Mouse (Mus musculus) embryo, embryonic 11.5 days (tissue): Measurements from ENCODE around the gene Zfp69.

ENCODE experiments used
- DNase-seq: peaks from one replicate; pipeline ENCODE4 v3.0.0-alpha.2; 2012; ENCODE audit warnings: low read depth, low spot score

Zfp69 gene

GRCm38 (mm10) chr4:120924554-120925299, 26.8 kb downstream of the Zfp69 start, which contains the start of gene Exo5:
Gene Exo5, minus strand, starts transcription at chr4:120925017.
- DNase-seq: peak; percentile 86

GRCm38 (mm10) chr4:120921461-120921860, 30.0 kb downstream of the Zfp69 start:
- no peak for DNase-seq

GRCm38 (mm10) chr4:120914501-120914900, 37.0 kb downstream of the Zfp69 start:
- DNase-seq: no peak

GRCm38 (mm10) chr4:120913861-120914260, 37.6 kb downstream of the Zfp69 start:
- no peak for DNase-seq

- no peak for DNase-seq
Measured at GRCm38 (mm10) chr4:120913443-120913842, 38.1 kb downstream of the Zfp69 start.

GRCm38 (mm10) chr4:120912866-120913265, 38.6 kb downstream of the Zfp69 start:
- no peak for DNase-seq

- DNase-seq: no peak
Measured at GRCm38 (mm10) chr4:120911086-120911485, 40.4 kb downstream of the Zfp69 start.

GRCm38 (mm10) chr4:120909558-120910150, 41.8 kb downstream of the Zfp69 start:
- peak; percentile 67 for DNase-seq

GRCm38 (mm10) chr4:120905644-120906043, 45.9 kb downstream of the Zfp69 start:
- no peak for DNase-seq

- DNase-seq: no peak
Measured at GRCm38 (mm10) chr4:120904533-120904932, 47.0 kb downstream of the Zfp69 start.

GRCm38 (mm10) chr4:120895810-120896584, 55.5 kb downstream of the Zfp69 start:
- DNase-seq: no peak

GRCm38 (mm10) chr4:120895226-120895625, 56.3 kb downstream of the Zfp69 start:
- no peak for DNase-seq

GRCm38 (mm10) chr4:120894584-120894983, 56.9 kb downstream of the Zfp69 start:
- DNase-seq: no peak

GRCm38 (mm10) chr4:120893656-120894401, 57.7 kb downstream of the Zfp69 start:
- no peak for DNase-seq

GRCm38 (mm10) chr4:120892516-120892915, 59.0 kb downstream of the Zfp69 start:
- no peak for DNase-seq

GRCm38 (mm10) chr4:120891960-120892359, 59.5 kb downstream of the Zfp69 start:
- DNase-seq: no peak

- DNase-seq: no peak
Measured at GRCm38 (mm10) chr4:120890754-120891440, 60.6 kb downstream of the Zfp69 start.

GRCm38 (mm10) chr4:120888884-120889283, 62.6 kb downstream of the Zfp69 start:
- no peak for DNase-seq

GRCm38 (mm10) chr4:120887381-120888112, 64.0 kb downstream of the Zfp69 start:
- DNase-seq: no peak

- no peak for DNase-seq
Measured at GRCm38 (mm10) chr4:120886811-120887210, 64.7 kb downstream of the Zfp69 start.
